Mouse (Mus musculus) CH12.LX (cell line): ENCODE measurements around the gene Crybb1. TPM values are rescaled to one million over a fixed set of nuclear protein-coding genes. Genes with fewer than 3 reads are reported as not detected.

Experiments
- DNase-seq: peaks from one replicate; pipeline ENCODE4 v3.0.0-alpha.2; 2013; ENCODE audit errors: extremely low read depth
- H3K27ac ChIP-seq: 2 replicates; pipeline ENCODE4 v1.5.1; 2012; ENCODE audit warnings: low read depth, mild to moderate bottlenecking, control low read depth, moderate library complexity; ENCODE audit not compliant: insufficient read depth
- H3K27me3 ChIP-seq: replicated peaks from 2 replicates; pipeline ENCODE3; 2012; ENCODE audit warnings: inconsistent platforms
- H3K36me3 ChIP-seq, 2 experiments: replicated peaks in 1 of 2; 2 replicates each; pipeline versions ENCODE3 to v1.6.1; 2012; ENCODE audit warnings: inconsistent platforms in 1 of 2, low read length in 1 of 2, mild to moderate bottlenecking in 1 of 2, mixed read lengths in 1 of 2, moderate library complexity in 1 of 2; ENCODE audit not compliant: control insufficient read depth in 1 of 2, insufficient read depth in 1 of 2
- H3K4me1 ChIP-seq, 2 experiments: 2 replicates each; pipeline ENCODE4 v1.6.1; 2012; ENCODE audit warnings: inconsistent platforms in 1 of 2, moderate library complexity in 1 of 2; ENCODE audit not compliant: insufficient read depth in 2 of 2, control insufficient read depth in 1 of 2
- H3K4me2 ChIP-seq: 2 replicates; pipeline ENCODE4 v1.6.1; 2012; ENCODE audit warnings: low read depth, mild to moderate bottlenecking, control low read depth; ENCODE audit not compliant: poor library complexity, insufficient read depth, severe bottlenecking
- H3K4me3 ChIP-seq, 3 experiments: fragments of 150-350 bp in 1 of 3; sonication (generic) in 1 of 3; replicated peaks in 1 of 3; 2 replicates each; pipeline versions ENCODE3 to v1.5.1; 2011 to 2012; ENCODE audit warnings: low read depth in 2 of 3, low read length in 2 of 3, mild to moderate bottlenecking in 2 of 3, moderate library complexity in 2 of 3, control low read depth in 1 of 3, improper control_type of control experiment in 1 of 3, inconsistent platforms in 1 of 3, mixed read lengths in 1 of 3; ENCODE audit not compliant: poor library complexity in 1 of 3
- H3K79me2 ChIP-seq: replicated peaks from 2 replicates; pipeline ENCODE4 v1.6.1; 2012; ENCODE audit warnings: mild to moderate bottlenecking, moderate library complexity; ENCODE audit not compliant: control insufficient read depth, poor library complexity, insufficient read depth, severe bottlenecking; ENCODE audit errors: extremely low read depth
- H3K9ac ChIP-seq: 2 replicates; pipeline ENCODE4 v1.6.1; 2012; ENCODE audit warnings: low read depth, mild to moderate bottlenecking, control low read depth, moderate library complexity; ENCODE audit not compliant: insufficient read depth
- H3K9me3 ChIP-seq: replicated peaks from 2 replicates; pipeline ENCODE3; 2012; ENCODE audit warnings: low read length, inconsistent platforms, mixed read lengths
- BHLHE40 ChIP-seq: IDR thresholded peaks from 2 replicates; pipeline ENCODE4 v1.6.1; 2011; ENCODE audit warnings: mild to moderate bottlenecking, low read depth, low read length, improper control_type of control experiment
- CHD1 ChIP-seq: IDR thresholded peaks from 2 replicates; pipeline ENCODE4 v1.6.1; 2012; ENCODE audit warnings: low read depth, low read length, improper control_type of control experiment, inconsistent platforms
- CHD2 ChIP-seq: IDR thresholded peaks from 2 replicates; pipeline ENCODE4 v1.6.1; 2011; ENCODE audit warnings: low read length, improper control_type of control experiment
- ETS1 ChIP-seq: conservative IDR thresholded peaks from 2 replicates; pipeline ENCODE4 v1.6.1; 2012; ENCODE audit warnings: low read depth, mild to moderate bottlenecking, inconsistent platforms, low read length, improper control_type of control experiment, moderate library complexity
- HCFC1 ChIP-seq: IDR thresholded peaks from 2 replicates; pipeline ENCODE4 v1.6.1; 2012; ENCODE audit warnings: low read depth, mild to moderate bottlenecking, inconsistent platforms, low read length, improper control_type of control experiment
- IRF4 ChIP-seq: IDR thresholded peaks from 2 replicates; pipeline ENCODE4 v1.6.1; 2014; ENCODE audit warnings: low read depth, mild to moderate bottlenecking, inconsistent platforms, low read length, improper control_type of control experiment
- JUND ChIP-seq: conservative IDR thresholded peaks from 2 replicates; pipeline ENCODE4 v1.6.1; 2011; ENCODE audit warnings: low read depth, low read length, improper control_type of control experiment
- MAX ChIP-seq: IDR thresholded peaks from 2 replicates; pipeline ENCODE4 v1.6.1; 2011; ENCODE audit warnings: low read length, improper control_type of control experiment
- MAZ ChIP-seq: IDR thresholded peaks from 2 replicates; pipeline ENCODE4 v1.6.1; 2012; ENCODE audit warnings: low read depth, mild to moderate bottlenecking, inconsistent platforms, low read length, improper control_type of control experiment, moderate library complexity
- MEF2A ChIP-seq: IDR thresholded peaks from 2 replicates; pipeline ENCODE4 v1.6.1; 2014; ENCODE audit warnings: low read depth, mild to moderate bottlenecking, inconsistent platforms, low read length, improper control_type of control experiment, borderline replicate concordance
- NRF1 ChIP-seq: IDR thresholded peaks from 2 replicates; pipeline ENCODE4 v1.6.1; 2014; ENCODE audit warnings: low read depth, mild to moderate bottlenecking, inconsistent platforms, low read length, improper control_type of control experiment, moderate library complexity
- PAX5 ChIP-seq: IDR thresholded peaks from 2 replicates; pipeline ENCODE4 v1.6.1; 2012; ENCODE audit warnings: low read length, inconsistent platforms, mixed read lengths
- POLR2AphosphoS2 ChIP-seq: IDR thresholded peaks from 2 replicates; pipeline ENCODE4 v1.6.1; 2011; ENCODE audit warnings: low read depth, low read length, improper control_type of control experiment
- RAD21 ChIP-seq: IDR thresholded peaks from 2 replicates; pipeline ENCODE4 v1.6.1; 2011; ENCODE audit warnings: low read depth, mild to moderate bottlenecking, low read length, improper control_type of control experiment, moderate library complexity
- RCOR1 ChIP-seq: conservative IDR thresholded peaks from 2 replicates; pipeline ENCODE4 v1.6.1; 2012; ENCODE audit warnings: low read depth, mild to moderate bottlenecking, inconsistent platforms, low read length, improper control_type of control experiment
- ZKSCAN1 ChIP-seq: IDR thresholded peaks from 2 replicates; pipeline ENCODE4 v1.6.1; 2012; ENCODE audit warnings: low read depth, inconsistent platforms, low read length, improper control_type of control experiment, borderline replicate concordance
- ZMIZ1 ChIP-seq: IDR thresholded peaks from 2 replicates; pipeline ENCODE4 v1.6.1; 2012; ENCODE audit warnings: low read depth, mild to moderate bottlenecking, inconsistent platforms, low read length, improper control_type of control experiment
- dilution Hi-C: fragments of 300-500 bp; cut with MboI; formaldehyde crosslinking; loops from 2 replicates; pipeline ENCODE4 v1.14.3; 2020; ENCODE audit warnings: low sequenced_read_pairs; ENCODE audit not compliant: extremely low pct_unique_long_range_greater_than_20kb, extremely low pct_ligation_motif_present
- in situ Hi-C: fragments of 300-500 bp; cut with MboI; formaldehyde crosslinking; loops from 3 replicates; pipeline ENCODE4 v1.14.3; 2019; ENCODE audit warnings: low sequenced_read_pairs, low pct_ligation_motif_present, low pct_unique_long_range_greater_than_20kb, mixed read lengths
- polyA plus RNA-seq: library from polyadenylated mRNA; unstranded; fragments of >175 nt; gene quantifications from 2 replicates; pipeline ENCODE4 v1.2.1, GENCODE M21; 2012; ENCODE audit warnings: low read depth; ENCODE audit not compliant: insufficient read length
- total RNA-seq, 2 experiments: library from RNA; depleted of rRNA; stranded (reverse); fragments of 300-350 nt in 1 of 2; fragments of >200 nt in 1 of 2; gene quantifications; 2 replicates each; pipeline ENCODE4 v1.2.3; 2012 to 2014

The Crybb1 gene
- total and polyA plus RNA-seq, 3 experiments: not detected

DNA sequence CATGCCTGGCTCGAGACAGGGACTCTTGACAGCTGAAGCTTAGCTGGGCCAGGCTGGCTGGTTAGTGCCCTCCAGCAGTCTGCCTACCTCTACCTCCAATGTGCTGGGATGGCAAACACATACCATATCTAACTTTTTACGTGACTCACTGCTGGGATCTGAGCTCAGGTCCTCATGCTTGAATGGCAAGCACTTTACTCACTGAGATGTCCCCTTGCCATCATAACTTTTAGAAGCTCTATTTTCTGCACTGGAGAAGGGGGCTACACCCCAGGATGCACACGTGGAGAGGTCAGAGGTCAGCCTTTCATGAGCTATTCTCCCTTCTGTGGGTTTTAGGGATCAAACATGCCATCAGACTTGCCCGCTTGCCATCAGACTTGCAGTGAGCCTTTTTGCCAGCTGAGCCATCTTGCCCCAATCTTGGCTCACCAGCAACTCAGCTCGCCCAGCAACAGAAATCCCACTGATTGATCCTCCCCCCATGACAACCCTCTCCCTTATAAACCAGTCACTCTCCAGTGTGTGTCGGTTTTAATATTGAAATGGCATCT is 42.8 kb upstream of the Crybb1 start:
- no peak for DNase-seq
- Histone ChIP-seq H3K9me3 (peaks cover 10% of the 10 kb centered on the region), H3K4me3 (no peak overlapping the region), H3K9ac (no peak overlapping the region), H3K27ac (no peak overlapping the region), H3K36me3 (no peaks in the 10 kb centered on the region), H3K79me2 (no peaks in the 10 kb centered on the region), H3K4me1 (no peaks in the 10 kb centered on the region), H3K4me2 (no peak overlapping the region), H3K27me3 (peaks cover 47% of the 10 kb centered on the region)
- dilution Hi-C loops (no loop called here), in situ Hi-C loops (loop anchor here (10.0 kb wide), 1 partner anchor 212 kb away; no protein-coding TSS in a partner anchor)
- TF ChIP-seq CHD1 (no peak), JUND (no peak), MEF2A (no peak), NRF1 (no peak), ETS1 (no peak), RAD21 (no peak), MAX (no peak), ZKSCAN1 (no peak)

DNA sequence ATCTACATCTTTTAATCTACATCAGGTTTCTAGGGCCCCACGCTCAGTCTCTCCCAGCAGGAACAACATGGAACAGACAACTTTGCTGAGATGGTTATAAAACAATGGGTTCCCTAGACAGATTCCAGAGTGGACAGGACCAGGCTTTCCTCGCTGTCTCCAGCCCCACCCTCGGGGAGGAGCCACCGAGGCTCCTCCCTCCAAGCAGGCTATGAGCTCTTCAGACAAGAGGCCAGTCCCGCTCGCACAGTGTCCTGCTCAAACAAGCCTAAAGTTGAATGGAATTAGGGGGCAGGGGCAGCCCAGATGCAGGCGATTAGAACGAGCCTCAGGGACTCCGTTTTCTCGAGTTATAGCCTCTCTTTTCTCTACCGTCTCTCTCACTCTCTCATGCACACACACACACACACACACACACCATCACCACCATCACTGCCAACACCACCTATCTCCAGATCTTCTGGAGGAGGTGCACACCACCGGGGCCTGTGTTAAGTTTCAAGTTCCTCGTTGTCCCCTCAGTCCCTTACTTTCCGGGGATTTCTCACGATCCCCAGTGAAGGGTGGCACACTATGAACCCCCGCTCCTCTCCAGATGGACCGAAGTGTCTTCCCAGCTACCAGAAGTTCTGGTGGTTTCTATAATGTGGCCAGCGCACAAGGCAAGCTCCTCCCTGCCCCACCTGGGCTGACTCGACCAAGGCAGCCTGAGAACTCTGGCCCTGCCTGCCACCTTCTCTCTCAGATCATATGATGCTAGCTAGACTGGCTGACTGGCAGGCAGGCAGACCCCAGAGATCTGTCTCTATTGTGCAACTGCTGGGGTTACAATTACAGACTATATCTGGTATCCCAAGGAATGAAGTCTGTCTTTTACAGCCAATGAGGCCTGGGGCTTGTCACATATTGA is 42.0 kb upstream of the Crybb1 start:
- Histone ChIP-seq H3K9ac (no peak overlapping the region), H3K9me3 (peaks cover 10% of the 10 kb centered on the region), H3K4me1 (no peaks in the 10 kb centered on the region), H3K36me3 (no peaks in the 10 kb centered on the region), H3K79me2 (no peaks in the 10 kb centered on the region), H3K4me3 (no peak overlapping the region), H3K27me3 (peaks cover 44% of the 10 kb centered on the region), H3K4me2 (no peak overlapping the region), H3K27ac (no peak overlapping the region)
- in situ Hi-C loops: loop anchor here (10.0 kb wide), 1 partner anchor 211 kb away; no protein-coding TSS in a partner anchor
- dilution Hi-C loops: no loop called here
- TF ChIP-seq RCOR1 (no peak), HCFC1 (no peak), PAX5 (no peak), CHD2 (no peak), BHLHE40 (no peak), POLR2AphosphoS2 (no peak), ZKSCAN1 (no peak), ZMIZ1 (no peak), MAZ (no peak), IRF4 (no peak)
- no peak for DNase-seq
